Mouse (Mus musculus): ENCODE measurements around the gene Lrr1. TPM values are rescaled to one million over a fixed set of nuclear protein-coding genes. Genes with fewer than 3 reads are reported as not detected.
A peak's percentile ranks its signal among the peaks of the same experiment; 100 is the strongest.

Gene Lrr1
- polyA plus RNA-seq, 1 experiment from 2014 or later: 5.2 TPM

DNA sequence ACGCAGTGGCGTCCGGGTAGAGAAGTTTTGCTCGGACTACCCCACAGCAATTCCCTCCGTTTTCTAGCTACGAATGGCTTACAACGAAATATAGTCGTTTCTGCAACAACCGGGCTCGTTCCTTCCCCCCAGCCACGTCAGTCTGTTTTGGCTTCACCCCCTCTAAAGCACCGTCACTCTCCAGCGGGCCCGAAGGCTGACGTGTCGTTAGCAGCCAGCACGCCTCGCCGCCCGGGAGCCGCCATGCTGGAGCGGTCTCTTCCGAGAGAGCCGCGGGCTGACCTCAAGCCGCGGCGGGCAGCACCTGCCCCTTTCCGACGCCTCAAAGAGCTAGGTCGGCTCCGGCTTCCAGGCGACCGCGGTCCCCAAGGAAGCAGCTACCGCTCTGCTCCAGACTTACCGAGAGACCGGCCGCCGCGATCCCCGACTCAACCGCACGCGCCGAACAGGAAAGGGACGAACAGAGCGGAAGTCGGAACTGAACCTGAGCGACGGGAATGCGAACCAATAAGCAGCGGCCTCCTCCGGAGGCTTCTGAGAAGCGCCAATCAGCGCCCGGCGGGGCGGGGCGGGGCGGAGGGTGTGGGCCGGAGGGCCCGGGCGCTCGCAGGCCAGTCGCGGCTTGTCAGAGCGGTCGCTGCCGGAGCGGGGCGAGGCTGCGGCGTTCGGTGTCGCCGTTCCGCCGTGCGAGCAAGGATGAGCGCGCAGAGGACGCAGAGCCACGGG is 15.1 kb downstream of the Lrr1 start, which contains the start of the genes Rpl36al and Mgat2:
Rpl36al (minus strand) TSS at position 501 of the 726 bp plus-strand sequence.
Mgat2 (plus strand) TSS at position 575 of the 726 bp plus-strand sequence.
- Histone ChIP-seq H3K27ac (replicated peaks) (peak within 1 kb of the TSS; percentile 94), H3K4me2 (replicated peaks; ENCODE audit: low read depth) (peak within 1 kb of the TSS; percentile 97), H3K9ac (ENCODE audit: low read length) (peak within 1 kb of the TSS; percentile 85), H3K9me3 (ENCODE audit: control insufficient read depth, low read length) (no peaks in the 10 kb centered on the region), H3K4me3 (ENCODE audit: low read depth, low read length) (peak within 1 kb of the TSS; percentile 71), H3K36me3 (ENCODE audit: control insufficient read depth, insufficient read depth, low read length) (peaks cover 5% of the 10 kb centered on the region; the same call in 1 of the 2 replicates), H3K27me3 (ENCODE audit: control insufficient read depth, insufficient read depth, low read length) (no peaks in the 10 kb centered on the region), H3K4me1 (replicated peaks; ENCODE audit: control insufficient read depth, insufficient read depth) (no peaks in the 10 kb centered on the region)
- TF ChIP-seq EP300 (optimal IDR thresholded peaks at IDR 0.05) (peak; percentile 72), CTCF (IDR thresholded peaks at IDR 0.05; ENCODE audit: low read depth) (no peak)
- peak; percentile 98 for DNase-seq (ENCODE audit: low spot score)
- peak; percentile 99 for ATAC-seq (ENCODE audit: low FRiP score, low TSS enrichment)
- WGBS: under 1% methylated on average over 84 of the region's 84 CpGs

DNA sequence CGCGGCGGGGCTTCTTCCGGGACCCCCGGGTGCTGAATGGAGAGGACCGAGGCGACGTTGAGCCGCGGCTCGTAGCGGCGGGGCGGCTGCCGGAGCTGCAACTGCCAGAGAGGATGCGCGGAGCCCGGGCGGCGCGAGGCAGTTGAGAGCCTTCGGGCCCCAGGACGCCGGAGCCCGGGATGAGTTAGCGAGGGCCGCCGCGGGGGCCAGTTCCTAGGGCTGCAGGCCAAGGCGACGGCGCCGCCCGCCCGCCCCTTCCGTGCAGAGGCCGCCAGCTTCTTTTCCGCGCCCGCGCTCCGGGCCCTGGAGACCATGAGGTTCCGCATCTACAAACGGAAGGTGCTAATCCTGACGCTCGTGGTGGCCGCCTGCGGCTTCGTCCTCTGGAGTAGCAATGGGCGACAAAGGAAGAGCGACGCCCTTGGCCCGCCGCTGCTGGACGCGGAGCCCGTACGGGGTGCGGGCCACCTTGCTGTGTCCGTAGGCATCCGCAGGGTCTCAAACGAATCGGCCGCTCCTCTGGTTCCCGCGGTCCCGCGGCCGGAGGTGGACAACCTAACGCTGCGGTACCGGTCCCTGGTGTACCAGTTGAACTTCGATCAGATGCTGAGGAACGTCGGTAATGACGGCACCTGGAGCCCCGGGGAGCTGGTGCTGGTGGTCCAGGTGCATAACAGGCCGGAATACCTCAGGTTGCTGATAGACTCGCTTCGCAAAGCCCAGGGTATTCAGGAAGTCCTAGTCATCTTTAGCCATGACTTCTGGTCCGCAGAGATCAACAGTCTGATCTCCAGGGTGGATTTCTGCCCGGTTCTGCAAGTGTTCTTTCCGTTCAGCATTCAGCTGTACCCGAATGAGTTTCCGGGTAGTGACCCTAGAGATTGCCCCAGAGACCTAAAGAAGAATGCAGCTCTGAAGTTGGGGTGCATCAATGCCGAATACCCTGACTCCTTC is 16.0 kb downstream of the Lrr1 start:
- H3K9me3 ChIP-seq (ENCODE audit: control insufficient read depth, low read length): no peaks in the 10 kb centered on the region
- ATAC-seq (ENCODE audit: low FRiP score, low TSS enrichment) (peak; percentile 46), DNase-seq (ENCODE audit: low spot score) (peak; percentile 59)
- WGBS: under 1% methylated on average over 79 of the region's 86 CpGs
- H3K27ac ChIP-seq (replicated peaks): peak overlapping the region; percentile 94
- H3K4me1 ChIP-seq (replicated peaks; ENCODE audit: control insufficient read depth, insufficient read depth): no peaks in the 10 kb centered on the region
- H3K27me3 ChIP-seq (ENCODE audit: control insufficient read depth, insufficient read depth, low read length): no peaks in the 10 kb centered on the region
- TF ChIP-seq EP300 (optimal IDR thresholded peaks at IDR 0.05): no peak
- no peak for TF ChIP-seq CTCF (IDR thresholded peaks at IDR 0.05; ENCODE audit: low read depth)
- H3K36me3 ChIP-seq (ENCODE audit: control insufficient read depth, insufficient read depth, low read length): peaks cover 5% of the 10 kb centered on the region; the same call in 1 of the 2 replicates
- H3K9ac ChIP-seq (ENCODE audit: low read length): peak overlapping the region; percentile 85
- peak overlapping the region; percentile 71 for H3K4me3 ChIP-seq (ENCODE audit: low read depth, low read length)
- peak overlapping the region; percentile 97 for H3K4me2 ChIP-seq (replicated peaks; ENCODE audit: low read depth)

DNA sequence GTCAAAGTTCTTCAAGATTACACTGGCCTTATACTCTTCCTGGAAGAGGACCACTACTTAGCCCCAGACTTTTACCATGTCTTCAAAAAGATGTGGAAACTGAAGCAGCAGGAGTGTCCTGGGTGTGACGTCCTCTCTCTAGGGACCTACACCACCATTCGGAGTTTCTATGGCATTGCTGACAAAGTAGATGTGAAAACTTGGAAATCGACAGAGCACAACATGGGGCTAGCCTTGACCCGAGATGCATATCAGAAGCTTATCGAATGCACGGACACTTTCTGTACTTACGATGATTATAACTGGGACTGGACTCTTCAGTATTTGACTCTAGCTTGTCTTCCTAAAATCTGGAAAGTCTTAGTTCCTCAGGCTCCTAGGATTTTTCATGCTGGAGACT is 16.8 kb downstream of the Lrr1 start:
- Histone ChIP-seq H3K9me3 (ENCODE audit: control insufficient read depth, low read length) (no peaks in the 10 kb centered on the region), H3K36me3 (ENCODE audit: control insufficient read depth, insufficient read depth, low read length) (peaks cover 5% of the 10 kb centered on the region; the same call in 1 of the 2 replicates), H3K4me2 (replicated peaks; ENCODE audit: low read depth) (peak overlapping the region; percentile 97), H3K9ac (ENCODE audit: low read length) (peak overlapping the region; percentile 85; the same call in 1 of the 2 replicates), H3K4me1 (replicated peaks; ENCODE audit: control insufficient read depth, insufficient read depth) (no peaks in the 10 kb centered on the region), H3K27me3 (ENCODE audit: control insufficient read depth, insufficient read depth, low read length) (no peaks in the 10 kb centered on the region), H3K4me3 (ENCODE audit: low read depth, low read length) (peak overlapping the region; percentile 71), H3K27ac (replicated peaks) (no peak overlapping the region)
- TF ChIP-seq EP300 (optimal IDR thresholded peaks at IDR 0.05): no peak
- no peak for TF ChIP-seq CTCF (IDR thresholded peaks at IDR 0.05; ENCODE audit: low read depth)
- DNase-seq (ENCODE audit: low spot score) (no peak), ATAC-seq (ENCODE audit: low FRiP score, low TSS enrichment) (no peak)
- WGBS: 73% methylated on average over 7 of the region's 7 CpGs

DNA sequence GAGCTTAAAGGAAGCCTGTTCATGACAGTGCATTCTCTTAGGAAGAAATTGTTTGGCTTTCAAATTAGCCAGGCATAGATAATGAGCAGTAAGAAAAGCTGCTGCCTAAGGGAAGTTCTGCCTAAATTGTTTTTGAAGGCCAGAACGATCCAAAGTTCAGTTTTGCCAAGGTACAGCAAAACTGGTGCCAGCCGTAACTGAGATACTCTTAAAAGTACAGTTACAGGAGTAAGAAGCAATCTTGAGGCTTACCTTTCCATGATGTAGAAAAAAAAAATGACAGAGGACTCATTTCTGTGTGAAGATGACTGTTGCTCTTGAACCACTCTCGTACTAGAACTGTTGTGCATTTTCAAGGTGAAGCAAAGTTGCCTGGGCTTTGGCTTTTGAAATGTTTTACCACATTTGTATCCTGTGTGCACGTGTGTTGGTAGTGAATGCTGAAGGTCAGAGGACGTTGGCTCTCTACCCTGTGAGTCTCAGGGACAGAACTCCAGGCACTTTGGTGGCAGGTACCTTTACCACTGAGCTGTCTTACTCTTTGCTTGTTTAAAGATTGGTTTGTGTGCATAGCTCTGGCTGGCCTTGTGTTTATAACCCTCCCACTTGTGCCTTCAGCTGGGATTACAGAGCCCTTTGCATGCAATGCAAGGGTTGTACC is 18.3 kb downstream of the Lrr1 start:
- H3K9ac ChIP-seq (ENCODE audit: low read length): no peak overlapping the region
- peaks cover 5% of the 10 kb centered on the region; the same call in 1 of the 2 replicates for H3K36me3 ChIP-seq (ENCODE audit: control insufficient read depth, insufficient read depth, low read length)
- ATAC-seq (ENCODE audit: low FRiP score, low TSS enrichment): no peak
- H3K27me3 ChIP-seq (ENCODE audit: control insufficient read depth, insufficient read depth, low read length): no peaks in the 10 kb centered on the region
- H3K4me1 ChIP-seq (replicated peaks; ENCODE audit: control insufficient read depth, insufficient read depth): no peaks in the 10 kb centered on the region
- 49% methylated on average over 5 of the region's 5 CpGs for WGBS
- H3K27ac ChIP-seq (replicated peaks): 0 out of 2 replicates have a peak overlapping the region, but pooled peaks have one; percentile 9
- H3K9me3 ChIP-seq (ENCODE audit: control insufficient read depth, low read length): no peaks in the 10 kb centered on the region
- TF ChIP-seq CTCF (IDR thresholded peaks at IDR 0.05; ENCODE audit: low read depth) (no peak), EP300 (optimal IDR thresholded peaks at IDR 0.05) (no peak)
- H3K4me2 ChIP-seq (replicated peaks; ENCODE audit: low read depth): peak overlapping the region; percentile 8; the same call in 1 of the 2 replicates
- H3K4me3 ChIP-seq (ENCODE audit: low read depth, low read length): no peak overlapping the region
- peak; percentile 33 for DNase-seq (ENCODE audit: low spot score)

DNA sequence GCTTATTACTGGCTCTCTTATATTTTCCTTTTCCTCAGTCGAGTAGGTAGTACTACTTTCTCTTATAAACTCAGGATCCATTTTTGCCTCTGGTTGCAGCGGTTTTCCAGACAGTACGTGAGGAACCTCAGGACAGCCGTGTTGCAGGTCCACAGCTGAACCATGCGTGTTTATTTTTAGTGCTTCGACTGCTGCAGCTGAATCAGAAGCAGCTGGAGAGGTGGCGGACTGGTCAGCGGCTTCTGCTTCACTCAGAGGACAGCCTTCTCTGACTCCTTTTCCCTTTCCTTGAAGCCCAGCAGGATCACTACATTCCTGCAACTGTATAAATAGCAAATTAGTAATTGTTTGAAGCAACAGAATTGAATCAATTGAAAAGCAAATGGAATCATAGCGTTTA is 21.5 kb downstream of the Lrr1 start:
- H3K9me3 ChIP-seq (ENCODE audit: control insufficient read depth, low read length): no peaks in the 10 kb centered on the region
- H3K4me2 ChIP-seq (replicated peaks; ENCODE audit: low read depth): no peak overlapping the region
- H3K9ac ChIP-seq (ENCODE audit: low read length): no peak overlapping the region
- H3K27ac ChIP-seq (replicated peaks): no peak overlapping the region
- H3K36me3 ChIP-seq (ENCODE audit: control insufficient read depth, insufficient read depth, low read length): 0 out of 2 replicates have a peak, but pooled peaks cover 2% of the 10 kb centered on the region
- H3K27me3 ChIP-seq (ENCODE audit: control insufficient read depth, insufficient read depth, low read length): no peaks in the 10 kb centered on the region
- no peak overlapping the region for H3K4me3 ChIP-seq (ENCODE audit: low read depth, low read length)
- 86% methylated on average over 9 of the region's 9 CpGs for WGBS
- no peaks in the 10 kb centered on the region for H3K4me1 ChIP-seq (replicated peaks; ENCODE audit: control insufficient read depth, insufficient read depth)
- no peak for ATAC-seq (ENCODE audit: low FRiP score, low TSS enrichment)
- DNase-seq (ENCODE audit: low spot score): no peak
- TF ChIP-seq EP300 (optimal IDR thresholded peaks at IDR 0.05) (no peak), CTCF (IDR thresholded peaks at IDR 0.05; ENCODE audit: low read depth) (no peak)
